Mouse (Mus musculus) embryonic fibroblast, embryonic 13.5 days (primary cell): ENCODE data around the gene Herpud1. TPM values are rescaled to one million over a fixed set of nuclear protein-coding genes. Genes with fewer than 3 reads are reported as not detected.

Experiments used
- H3K27ac ChIP-seq: 2 replicates; pipeline ENCODE4 v1.5.1; 2012; ENCODE audit warnings: low read length, control low read depth, inconsistent platforms; ENCODE audit not compliant: insufficient read depth
- H3K4me1 ChIP-seq: 2 replicates; pipeline ENCODE4 v1.6.1; 2011; ENCODE audit warnings: low read length; ENCODE audit not compliant: control insufficient read depth, insufficient read depth
- H3K4me3 ChIP-seq: 2 replicates; pipeline ENCODE4 v1.5.1; 2011; ENCODE audit warnings: mild to moderate bottlenecking, control low read depth, low read length; ENCODE audit not compliant: insufficient read depth
- CTCF ChIP-seq: IDR thresholded peaks from 2 replicates; pipeline ENCODE4 v1.5.1; 2011; ENCODE audit warnings: mild to moderate bottlenecking, control low read depth, low read length, moderate library complexity, borderline replicate concordance; ENCODE audit not compliant: insufficient read depth
- POLR2A ChIP-seq: IDR thresholded peaks from 2 replicates; pipeline ENCODE4 v1.6.1; 2011; ENCODE audit warnings: low read depth, mild to moderate bottlenecking, control low read depth, low read length, moderate library complexity
- polyA plus RNA-seq: library from polyadenylated mRNA; stranded (reverse); fragments of >200 nt; gene quantifications from 2 replicates; pipeline ENCODE4 v1.2.4, GENCODE M21; 2011; ENCODE audit warnings: low read depth; ENCODE audit not compliant: missing spikeins, insufficient read length

Herpud1 gene
- polyA plus RNA-seq, 1 experiment: 103 TPM

DNA sequence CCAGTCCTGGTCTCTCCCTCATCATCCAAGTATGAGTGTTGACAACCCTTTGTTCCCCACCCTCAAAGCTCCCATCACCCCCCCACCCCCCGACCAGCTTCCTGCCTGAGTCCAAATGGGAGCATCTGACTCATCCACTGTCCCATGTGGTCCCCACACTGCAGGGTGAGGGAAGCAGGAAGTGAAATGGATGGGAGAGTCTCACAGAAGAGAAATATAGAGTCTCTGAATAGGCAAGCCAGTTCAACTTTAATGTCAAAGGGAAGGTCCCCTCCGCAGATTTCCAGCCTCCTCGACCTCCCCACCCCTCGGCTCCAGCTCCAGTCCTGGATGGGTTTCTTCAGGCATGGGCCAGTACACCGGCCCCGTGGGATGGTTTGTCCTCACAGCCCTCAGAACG, 43.1 kb downstream of the Herpud1 start:
- Histone ChIP-seq H3K4me1 (0 out of 2 replicates have a peak, but pooled peaks cover 3% of the 10 kb centered on the region), H3K4me3 (no peak overlapping the region), H3K27ac (no peak overlapping the region)
- TF ChIP-seq CTCF: no peak
- no peak for TF ChIP-seq POLR2A

DNA sequence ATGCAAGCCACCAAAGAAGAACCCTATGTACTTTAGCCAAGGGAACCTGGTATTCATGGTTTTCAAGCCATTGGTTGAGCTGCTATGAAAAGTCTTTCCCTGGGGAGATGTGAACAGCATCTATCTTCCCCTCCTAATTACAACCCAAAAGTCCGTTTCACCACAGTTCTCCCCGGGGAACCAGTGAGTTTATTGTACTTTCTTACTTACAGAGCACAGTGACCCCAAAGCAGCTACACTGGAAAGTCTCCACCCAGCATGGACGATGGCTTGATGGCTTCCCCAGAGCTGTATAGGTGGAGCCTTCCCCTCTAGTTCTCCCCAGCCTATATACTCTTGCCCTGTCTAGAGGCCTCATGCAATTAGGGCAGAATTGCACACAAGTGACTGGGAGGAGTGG, 46.0 kb downstream of the Herpud1 start:
- H3K4me3 ChIP-seq: no peak overlapping the region
- H3K27ac ChIP-seq: no peak overlapping the region
- H3K4me1 ChIP-seq: peaks cover 6% of the 10 kb centered on the region
- TF ChIP-seq CTCF: no peak
- no peak for TF ChIP-seq POLR2A

DNA sequence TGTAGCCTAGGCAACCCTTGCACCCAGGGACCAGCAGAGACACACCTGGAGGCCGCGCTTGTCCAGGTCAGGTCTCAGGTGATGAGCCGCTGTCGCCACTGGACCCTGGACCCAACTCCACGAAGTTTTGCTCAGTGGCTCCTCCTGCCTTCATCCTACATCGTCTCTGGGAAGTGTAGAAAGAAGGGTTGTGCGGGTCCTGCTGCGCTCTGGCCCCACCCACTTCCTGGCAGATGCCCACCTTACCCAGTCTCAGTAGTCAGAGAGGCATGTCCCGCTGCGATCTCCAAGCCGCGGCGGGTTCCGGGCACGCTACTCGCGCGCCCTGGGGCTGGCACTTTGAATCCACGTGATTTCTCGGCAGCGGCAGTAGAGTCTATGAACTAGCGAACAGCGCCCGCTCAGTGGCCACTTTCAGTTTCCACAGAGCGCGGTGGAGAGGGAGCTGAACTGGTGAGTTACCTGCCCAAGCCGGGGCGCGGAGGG, 47.8 kb downstream of the Herpud1 start, which contains the start of gene Nlrc5:
TSS of gene Nlrc5 (plus strand) at position 376 of the 486 bp plus-strand sequence.
- TF ChIP-seq POLR2A: peak; percentile 33; the same call in 1 of the 2 replicates
- no peak for TF ChIP-seq CTCF
- Histone ChIP-seq H3K4me1 (peaks cover 6% of the 10 kb centered on the region), H3K27ac (no peak within 1 kb of the TSS), H3K4me3 (peak within 1 kb of the TSS; percentile 45)

DNA sequence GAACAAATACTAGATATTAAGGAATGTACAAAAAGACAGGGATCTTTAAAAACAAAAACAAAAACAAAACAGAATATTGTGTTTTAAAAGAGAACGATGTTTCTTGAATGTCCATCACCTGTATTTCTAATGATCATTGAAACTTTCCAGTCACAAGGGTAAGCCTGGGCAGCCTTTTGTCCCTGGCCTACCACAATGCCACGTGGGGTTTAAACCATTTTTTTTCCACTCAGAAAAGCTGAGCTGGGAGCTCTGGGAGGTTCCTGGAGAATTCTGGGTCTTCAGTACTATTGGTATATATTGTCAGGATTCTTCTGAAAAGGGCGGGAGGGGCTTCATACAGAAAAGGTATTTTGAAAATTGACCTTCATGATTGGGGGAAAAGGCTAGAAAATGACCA, 48.7 kb downstream of the Herpud1 start:
- TF ChIP-seq CTCF: no peak
- TF ChIP-seq POLR2A: no peak
- H3K27ac ChIP-seq: no peak overlapping the region
- peaks cover 3% of the 10 kb centered on the region for H3K4me1 ChIP-seq
- 0 out of 2 replicates have a peak overlapping the region, but pooled peaks have one; percentile 45 for H3K4me3 ChIP-seq

DNA sequence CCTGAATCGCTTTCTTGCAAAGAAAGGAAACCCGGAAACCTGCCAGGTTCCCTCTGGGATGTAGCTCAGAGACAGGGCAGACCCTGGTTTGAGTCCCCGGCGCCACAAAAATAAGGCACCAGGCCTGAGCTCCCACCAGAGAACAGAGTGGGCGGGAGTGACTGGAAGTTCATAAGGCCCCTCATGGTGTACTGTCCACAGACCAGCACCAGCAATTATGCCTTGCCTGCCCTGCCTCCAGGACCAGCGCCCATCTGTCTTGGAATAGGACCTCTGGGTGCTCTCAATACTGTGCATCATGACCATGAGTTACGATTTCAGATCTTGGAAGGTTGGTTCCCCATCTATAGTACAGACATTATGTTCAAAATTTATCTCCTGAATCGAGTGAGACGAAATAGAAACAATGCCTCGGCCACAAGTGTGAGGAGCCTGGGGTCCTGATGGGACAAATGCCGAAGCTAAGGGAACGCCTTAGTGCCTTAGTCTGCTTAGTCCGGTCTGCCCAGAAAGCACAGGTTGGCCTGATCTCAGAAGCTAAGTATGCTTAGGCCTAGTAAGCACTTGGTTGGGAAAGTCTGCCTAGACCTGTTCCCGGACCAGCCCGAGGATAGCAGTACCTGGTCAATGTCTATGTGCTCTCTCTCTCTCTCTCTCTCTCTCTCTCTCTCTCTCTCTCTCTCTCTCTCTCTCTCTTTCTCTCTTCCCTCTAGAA, 49.3 kb downstream of the Herpud1 start:
- Histone ChIP-seq H3K4me1 (peaks cover 3% of the 10 kb centered on the region), H3K4me3 (no peak overlapping the region), H3K27ac (no peak overlapping the region)
- TF ChIP-seq CTCF (no peak), POLR2A (no peak)

DNA sequence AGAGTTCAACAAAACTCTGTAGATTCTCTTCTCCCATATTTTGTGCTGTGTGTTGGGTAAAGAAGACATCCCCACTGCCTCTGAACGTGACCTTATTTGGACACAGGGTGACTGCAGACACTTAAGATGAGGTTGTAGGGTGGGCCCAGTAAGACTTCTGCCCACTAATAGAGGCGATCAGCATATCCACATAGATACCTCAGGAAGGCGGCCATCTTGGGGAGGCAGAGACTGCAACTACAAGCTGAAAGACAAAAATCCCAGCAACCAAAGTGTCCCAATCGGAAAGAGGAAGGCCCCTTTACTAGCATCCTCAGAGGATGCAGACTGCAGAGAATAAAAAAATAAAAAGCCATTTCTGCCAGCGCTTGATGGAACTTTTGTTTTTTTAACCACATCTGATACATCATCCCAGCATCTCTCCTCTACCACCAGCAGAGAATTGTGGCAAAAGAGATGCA, 49.9 kb downstream of the Herpud1 start:
- H3K4me3 ChIP-seq: no peak overlapping the region
- H3K4me1 ChIP-seq: peaks cover 3% of the 10 kb centered on the region
- H3K27ac ChIP-seq: no peak overlapping the region
- TF ChIP-seq POLR2A (no peak), CTCF (no peak)

DNA sequence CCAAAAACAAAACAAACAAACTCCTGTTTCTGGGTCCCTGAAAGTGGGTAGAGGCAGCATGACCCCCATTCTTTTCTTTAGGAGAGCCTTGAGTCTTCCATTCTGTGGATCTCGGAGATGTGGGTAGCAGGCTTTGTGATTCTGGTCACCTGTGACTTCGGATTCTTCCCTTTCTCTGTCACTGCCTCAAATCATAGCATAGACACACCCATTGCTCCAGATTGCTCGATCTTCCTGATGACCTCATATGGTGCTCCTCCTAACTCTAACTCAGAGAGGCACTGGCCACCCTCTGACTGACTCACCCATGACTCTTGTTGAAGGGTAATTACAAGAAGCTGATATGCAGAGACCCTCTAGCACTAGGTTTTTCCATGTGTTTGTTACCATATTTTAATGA, 50.7 kb downstream of the Herpud1 start:
- TF ChIP-seq CTCF (no peak), POLR2A (no peak)
- Histone ChIP-seq H3K4me1 (peaks cover 3% of the 10 kb centered on the region), H3K4me3 (no peak overlapping the region), H3K27ac (no peak overlapping the region)

DNA sequence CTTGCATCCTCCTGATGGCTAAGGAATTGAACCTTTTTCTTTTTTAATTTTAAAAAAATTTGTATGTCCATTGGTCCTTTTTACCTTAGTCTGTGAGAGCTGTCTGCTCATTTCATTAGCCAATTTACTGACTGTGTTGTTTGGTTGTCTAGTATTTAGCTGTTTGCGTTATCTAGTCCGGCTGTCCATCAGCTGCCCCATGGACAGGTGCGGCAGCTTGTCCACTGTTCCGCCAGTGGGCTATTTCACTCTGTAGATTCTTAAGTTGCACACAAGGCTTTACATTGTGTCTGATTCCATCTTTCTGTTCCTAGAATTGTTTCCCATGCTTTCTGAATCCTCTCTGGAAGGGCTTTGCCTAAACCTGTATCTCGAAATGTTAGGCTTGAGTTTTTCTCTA, 52.4 kb downstream of the Herpud1 start:
- no peak overlapping the region for H3K4me3 ChIP-seq
- TF ChIP-seq POLR2A (no peak), CTCF (no peak)
- H3K27ac ChIP-seq: no peak overlapping the region
- peaks cover 3% of the 10 kb centered on the region for H3K4me1 ChIP-seq

DNA sequence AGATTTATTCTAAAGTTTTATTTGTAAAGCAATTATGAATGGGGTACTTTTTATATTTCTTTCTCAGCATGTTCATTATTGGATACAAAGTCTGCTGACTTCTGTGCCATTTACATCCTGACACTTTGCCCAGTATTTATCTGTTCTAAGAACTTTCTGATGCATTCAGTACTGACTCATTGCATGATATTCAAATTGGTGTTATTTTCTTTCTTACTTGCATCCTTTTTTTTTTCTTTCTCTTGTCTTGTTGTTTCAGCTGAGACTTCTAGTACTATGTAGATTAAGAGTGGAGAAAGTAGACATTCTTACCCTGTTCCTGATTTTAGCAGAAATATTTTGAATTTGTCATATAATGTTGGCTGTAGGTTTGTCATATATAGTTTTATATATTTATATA, 53.5 kb downstream of the Herpud1 start:
- H3K4me3 ChIP-seq: no peak overlapping the region
- TF ChIP-seq CTCF: no peak
- TF ChIP-seq POLR2A: no peak
- H3K27ac ChIP-seq: no peak overlapping the region
- peaks cover 3% of the 10 kb centered on the region for H3K4me1 ChIP-seq

DNA sequence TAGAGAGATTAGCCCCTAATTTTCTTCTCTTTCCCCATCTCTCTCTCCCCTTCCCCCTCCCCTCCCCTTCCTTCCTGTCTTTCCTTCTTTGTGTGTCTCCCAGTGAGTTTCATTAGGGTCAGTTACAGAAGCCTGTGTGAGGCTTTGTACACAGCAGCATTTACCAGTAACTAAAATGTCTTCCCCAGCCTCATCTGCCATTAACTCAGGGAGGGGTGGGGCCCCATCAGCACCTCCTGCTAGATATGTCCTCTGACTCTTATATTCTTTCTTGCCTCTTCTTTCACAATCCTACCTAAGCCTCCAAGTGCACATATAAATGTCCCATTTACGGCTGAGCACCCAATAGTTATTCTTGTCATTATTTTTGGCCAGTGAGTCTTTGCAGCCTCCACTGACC, 54.2 kb downstream of the Herpud1 start:
- Histone ChIP-seq H3K4me1 (peaks cover 3% of the 10 kb centered on the region), H3K27ac (no peak overlapping the region), H3K4me3 (no peak overlapping the region)
- TF ChIP-seq POLR2A (no peak), CTCF (no peak)

DNA sequence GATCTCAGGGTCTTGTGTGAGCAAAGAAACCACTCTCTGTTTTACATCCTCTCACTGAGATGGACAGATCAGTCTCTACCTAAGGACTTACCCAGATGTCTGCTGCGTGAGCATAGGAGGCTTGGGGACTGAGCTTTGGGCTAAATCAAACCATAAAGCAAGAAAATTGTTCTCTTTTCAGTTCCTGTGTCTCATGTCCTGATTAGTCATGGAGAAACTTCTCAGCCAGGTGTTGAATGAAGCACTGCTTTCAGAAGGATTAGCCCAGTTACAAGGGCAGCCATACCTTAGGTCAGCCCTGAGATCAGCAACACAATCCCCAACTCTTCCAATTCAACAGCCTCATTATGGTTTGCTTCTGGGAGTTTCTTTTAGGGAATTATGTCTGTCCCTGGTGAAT, 55.4 kb downstream of the Herpud1 start:
- H3K4me1 ChIP-seq: peaks cover 3% of the 10 kb centered on the region
- no peak overlapping the region for H3K4me3 ChIP-seq
- TF ChIP-seq CTCF (no peak), POLR2A (no peak)
- H3K27ac ChIP-seq: no peak overlapping the region

DNA sequence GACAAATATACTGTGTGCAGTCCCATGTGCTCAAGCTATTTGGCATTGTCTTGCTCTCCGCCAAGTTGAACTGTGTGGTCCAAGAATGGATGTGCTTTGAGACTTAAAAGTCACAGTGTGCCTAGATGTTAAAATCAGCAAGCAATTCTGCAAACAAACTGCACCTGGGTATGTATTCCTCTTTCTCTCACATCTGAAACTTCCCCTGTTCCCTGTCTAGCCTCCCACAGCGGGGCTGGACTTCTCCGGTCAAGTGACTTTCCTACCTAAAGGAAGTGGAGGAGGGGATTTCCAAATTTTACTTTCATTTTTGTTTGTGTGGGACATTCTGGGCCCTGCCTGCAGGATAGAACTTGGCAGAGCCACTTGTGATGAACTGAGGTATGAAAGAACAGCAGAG, 56.9 kb downstream of the Herpud1 start:
- Histone ChIP-seq H3K4me3 (no peak overlapping the region), H3K4me1 (no peaks in the 10 kb centered on the region), H3K27ac (no peak overlapping the region)
- TF ChIP-seq POLR2A: no peak
- TF ChIP-seq CTCF: no peak
